Mouse (Mus musculus) gastrocnemius, adult 18-20 months (tissue): ENCODE results near the gene Vsnl1. TPM values are rescaled to one million over a fixed set of nuclear protein-coding genes. Genes with fewer than 3 reads are reported as not detected.

Source experiments
- DNase-seq: peaks from one replicate; pipeline ENCODE4 v3.0.0; 2021; ENCODE audit warnings: low spot score
- total RNA-seq, 2 experiments: library from RNA; stranded (reverse); gene quantifications; 2 replicates each; pipeline ENCODE4 v1.2.3; 2021

The Vsnl1 gene
- total RNA-seq, 2 experiments from 2014 or later = not detected

DNA sequence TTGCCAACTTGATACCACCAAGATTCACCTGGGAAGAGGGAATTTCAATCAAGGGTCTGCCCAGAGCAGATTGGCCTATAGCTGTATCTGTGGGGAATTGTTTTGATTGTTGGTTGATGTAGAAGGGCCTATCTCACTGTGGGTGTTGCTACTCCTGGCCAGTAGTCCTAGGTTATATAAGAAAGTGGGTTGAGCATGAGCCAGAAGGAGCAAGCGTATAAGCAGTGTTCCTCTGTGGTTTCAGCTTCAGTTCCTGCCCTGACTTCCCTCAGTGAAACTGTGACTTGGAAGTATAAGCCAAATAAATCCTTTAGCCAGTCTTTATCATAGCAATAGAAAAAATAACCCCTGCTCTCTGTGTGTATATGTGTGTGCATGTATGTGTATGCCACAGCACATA lies 51.7 kb downstream of the Vsnl1 start:
- no peak for DNase-seq

DNA sequence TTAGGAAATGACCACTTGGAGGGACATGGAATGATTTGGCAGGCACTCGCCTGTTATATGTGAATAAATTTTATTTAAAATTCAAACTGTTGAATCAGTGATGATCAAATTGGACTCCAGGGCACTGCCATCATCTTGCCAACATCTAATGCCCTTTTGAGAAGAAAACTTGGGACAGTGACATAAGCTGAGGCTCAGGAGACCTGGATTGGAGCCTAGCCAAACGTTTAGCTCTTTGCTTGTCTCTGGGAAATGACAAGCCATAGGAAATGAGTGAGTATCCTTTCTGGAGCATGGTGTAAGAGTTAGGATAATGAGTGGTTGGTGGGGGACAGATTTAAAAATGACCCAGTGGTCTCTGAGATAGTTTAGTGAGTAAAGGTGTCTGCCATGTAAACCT lies 57.0 kb downstream of the Vsnl1 start:
- no peak for DNase-seq

DNA sequence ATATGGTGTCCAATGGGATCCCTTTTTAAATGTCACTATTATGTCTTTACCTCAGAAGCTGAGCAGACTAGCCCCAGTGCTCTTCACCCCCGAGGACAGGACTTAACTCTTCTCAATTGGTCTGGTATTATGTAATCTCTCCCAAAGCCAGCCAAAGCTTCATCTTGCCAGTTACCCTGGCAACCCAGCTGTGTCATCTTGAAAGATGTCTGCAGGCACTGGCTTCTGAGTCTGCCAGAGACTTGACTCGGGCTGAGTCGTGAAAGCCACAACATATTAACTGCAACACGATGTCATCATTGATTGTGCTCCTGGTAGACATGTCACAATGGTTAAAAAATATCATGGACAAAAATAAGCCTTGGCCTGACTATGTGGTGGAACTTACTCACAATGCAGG lies 66.4 kb downstream of the Vsnl1 start:
- DNase-seq = peak; percentile 8

DNA sequence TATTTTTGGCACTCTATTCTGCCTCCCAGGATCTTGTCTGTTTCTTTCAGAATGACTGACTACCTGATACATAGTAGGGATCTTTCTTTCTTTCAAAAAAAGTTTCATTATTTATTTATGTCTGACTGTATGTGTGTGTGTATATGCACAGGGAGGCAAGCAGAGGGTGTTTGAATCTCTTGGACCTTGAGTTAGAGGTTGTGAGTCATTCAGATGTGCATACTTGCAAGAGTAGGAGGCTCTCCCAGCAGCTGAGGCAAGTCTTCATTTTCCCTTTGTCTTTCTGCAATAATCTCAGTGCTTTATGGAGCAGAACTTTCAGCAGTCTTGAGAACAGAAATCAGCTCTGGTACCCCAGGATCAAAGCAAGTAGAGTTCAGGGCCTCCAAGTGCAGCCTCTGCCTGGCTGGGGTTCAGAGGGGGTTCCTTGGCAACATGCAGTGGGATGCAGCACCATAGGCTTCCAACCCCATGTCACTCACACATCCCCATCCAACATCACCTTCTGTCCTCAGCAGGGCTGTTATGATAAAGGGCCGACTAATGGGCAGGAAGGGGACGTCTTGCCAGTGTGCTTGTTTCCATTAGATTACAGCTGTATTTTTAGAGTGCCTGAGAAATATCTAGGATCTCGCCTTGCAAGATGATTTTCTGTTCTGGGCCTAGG lies 69.2 kb downstream of the Vsnl1 start:
- no peak for DNase-seq

DNA sequence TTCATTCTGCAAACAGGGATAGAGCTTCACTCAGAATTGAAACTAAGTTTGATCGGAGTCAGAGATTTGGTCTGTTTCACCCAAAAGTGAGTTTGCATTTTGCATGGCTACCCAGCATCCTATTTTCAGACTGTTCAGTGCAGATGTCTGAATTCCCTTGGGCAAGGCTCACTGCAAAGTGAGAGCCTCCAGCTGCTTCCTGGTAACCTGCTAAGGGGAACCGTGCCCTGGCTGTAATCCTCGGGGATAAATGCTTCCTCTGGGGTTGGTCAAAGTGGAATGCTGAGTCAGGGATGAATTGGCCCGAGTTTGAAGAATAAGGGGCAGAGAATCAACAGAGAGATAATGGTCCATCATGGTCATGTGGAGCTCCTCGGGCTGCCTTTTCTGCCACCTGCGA lies 71.5 kb downstream of the Vsnl1 start:
- no peak for DNase-seq

DNA sequence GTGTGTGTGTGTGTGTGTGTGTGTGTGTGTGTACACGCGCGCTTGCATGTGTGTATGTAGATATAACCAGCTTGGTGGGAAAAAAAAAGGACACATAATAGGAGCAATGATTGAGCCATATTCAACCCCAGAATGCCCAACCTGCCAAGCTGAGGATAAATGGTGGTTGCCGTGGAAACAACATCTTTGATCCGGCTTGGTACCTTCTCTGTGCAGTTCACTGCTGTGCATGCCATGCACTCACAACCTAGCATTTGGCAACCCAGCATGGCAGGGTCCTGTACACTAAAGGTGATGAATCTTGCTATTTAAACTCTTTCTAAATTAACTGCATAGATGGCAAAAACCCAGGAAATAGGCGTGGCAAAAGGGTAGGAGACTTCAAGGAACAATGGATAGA lies 74.0 kb downstream of the Vsnl1 start:
- DNase-seq = no peak

DNA sequence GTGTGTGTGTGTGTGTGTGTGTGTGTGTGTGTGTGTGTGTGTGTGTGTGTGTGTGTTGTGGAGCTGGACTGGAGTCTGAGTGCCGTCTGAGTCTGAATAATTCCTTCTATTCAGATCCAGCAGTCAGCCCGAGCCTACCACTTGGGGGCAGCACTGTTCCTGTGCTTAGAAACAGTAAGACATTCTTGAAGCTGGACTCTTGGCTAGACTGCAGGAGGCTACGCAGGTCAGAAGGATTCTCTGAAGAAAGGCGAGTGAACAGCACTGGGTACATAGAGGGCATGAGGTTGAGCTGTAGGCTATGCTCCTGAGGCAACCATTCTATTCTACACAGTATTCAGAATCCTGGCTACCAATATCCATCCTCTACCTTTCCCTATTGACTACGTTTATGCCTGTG lies 85.5 kb downstream of the Vsnl1 start:
- DNase-seq = peak; percentile 64

DNA sequence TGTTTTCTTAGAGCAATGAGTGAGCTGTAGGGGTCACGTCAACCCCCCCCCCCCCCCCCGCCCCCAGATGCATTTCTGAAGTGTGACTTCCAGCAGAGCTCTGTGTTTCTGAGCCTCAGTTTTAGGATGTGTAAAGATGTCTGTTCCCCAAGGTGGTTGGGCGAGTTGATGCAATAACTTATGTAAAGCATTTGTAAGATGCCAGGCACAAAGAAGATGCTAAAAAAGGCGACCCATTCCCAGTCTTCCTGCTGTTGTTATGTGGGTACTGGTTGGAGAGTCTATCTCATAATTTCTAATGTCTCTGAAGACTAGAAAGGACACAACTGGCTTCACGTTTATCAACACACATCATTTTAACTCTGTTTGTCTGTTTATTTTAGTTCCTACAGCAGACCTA lies 86.5 kb downstream of the Vsnl1 start:
- DNase-seq = no peak

DNA sequence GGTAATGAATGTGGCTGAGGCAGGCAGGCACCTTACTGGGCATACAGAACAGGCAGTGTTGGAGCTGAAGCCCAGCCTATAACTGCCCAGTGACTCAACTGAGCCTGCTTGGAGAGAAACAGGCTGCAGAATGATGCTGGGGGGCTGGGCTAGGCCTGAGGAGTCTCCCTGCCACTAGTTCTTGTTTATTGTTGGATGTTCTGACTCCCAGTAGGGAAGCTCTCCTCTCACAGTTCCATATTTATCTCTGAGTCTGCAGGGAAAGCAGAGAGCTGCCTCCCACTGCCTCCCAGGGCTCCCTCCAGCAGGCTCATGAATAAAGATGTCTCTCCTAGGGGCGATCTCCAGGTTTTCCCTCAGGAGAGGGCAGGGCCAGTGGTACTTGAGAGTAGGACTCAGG lies 88.0 kb downstream of the Vsnl1 start:
- DNase-seq = no peak

DNA sequence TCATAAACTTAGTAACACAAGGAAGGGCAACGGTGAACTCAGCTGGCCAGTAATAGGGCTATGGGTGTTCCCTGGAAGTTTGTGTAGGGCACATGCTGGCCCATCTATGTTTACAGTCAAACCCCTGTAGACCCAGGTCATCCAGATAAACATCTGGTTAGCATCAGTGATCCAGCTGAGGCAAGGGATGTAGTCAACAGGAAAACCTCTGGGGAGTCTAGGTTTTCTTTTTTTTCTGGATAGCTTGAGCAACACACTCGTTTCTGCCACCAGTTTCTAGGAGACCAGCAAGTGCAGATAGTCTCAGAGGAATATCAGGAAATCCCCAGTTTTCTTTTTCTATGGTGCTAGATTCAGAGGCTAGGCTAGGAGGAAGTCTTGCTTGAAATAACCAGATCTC lies 90.5 kb downstream of the Vsnl1 start:
- peak; percentile 58 for DNase-seq

DNA sequence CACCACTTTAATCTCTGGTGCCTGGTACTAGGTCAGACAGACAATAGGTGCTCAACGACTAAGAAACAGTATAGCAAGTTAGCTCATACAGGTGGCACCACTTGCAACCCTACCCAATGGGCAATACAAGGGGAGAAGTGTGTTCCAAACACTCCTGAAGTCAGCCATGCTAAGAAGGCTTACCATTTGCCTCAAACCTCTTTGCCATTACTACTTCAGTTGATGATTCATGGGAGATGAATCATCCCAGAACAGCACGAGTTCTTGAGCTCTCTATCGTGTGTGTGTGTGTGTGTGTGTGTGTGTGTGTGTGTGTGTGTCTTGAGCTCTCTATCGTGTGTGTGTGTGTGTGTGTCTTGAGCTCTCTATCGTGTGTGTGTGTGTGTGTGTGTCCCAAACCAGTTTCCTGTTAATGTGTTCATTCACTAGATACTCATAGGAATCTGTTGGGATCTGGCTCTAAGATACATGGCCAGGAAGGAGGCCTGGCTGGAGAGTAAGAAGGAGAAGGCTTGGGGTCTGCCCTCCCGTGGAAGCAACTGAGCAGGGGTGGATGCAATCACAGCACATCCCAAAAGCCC lies 94.3 kb downstream of the Vsnl1 start:
- DNase-seq = no peak

DNA sequence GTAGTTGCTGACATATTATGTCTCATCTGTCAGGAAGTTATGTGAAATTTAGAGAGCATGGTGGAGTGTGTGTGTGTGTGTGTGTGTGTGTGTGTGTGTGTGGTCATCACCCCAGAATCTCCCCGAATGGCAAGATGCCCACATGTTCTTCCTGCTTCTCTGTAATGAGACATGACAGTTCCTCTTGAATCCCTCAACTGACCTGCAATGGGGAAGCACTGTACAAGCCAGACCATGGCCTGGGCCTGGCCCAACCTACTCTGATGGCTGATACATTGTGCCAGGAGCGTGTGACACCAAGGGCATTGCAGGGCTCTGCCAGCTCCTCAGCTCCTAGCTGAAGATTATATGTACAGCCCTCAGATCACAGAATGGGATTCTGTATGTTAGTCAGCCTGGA lies 98.2 kb downstream of the Vsnl1 start:
- no peak for DNase-seq

DNA sequence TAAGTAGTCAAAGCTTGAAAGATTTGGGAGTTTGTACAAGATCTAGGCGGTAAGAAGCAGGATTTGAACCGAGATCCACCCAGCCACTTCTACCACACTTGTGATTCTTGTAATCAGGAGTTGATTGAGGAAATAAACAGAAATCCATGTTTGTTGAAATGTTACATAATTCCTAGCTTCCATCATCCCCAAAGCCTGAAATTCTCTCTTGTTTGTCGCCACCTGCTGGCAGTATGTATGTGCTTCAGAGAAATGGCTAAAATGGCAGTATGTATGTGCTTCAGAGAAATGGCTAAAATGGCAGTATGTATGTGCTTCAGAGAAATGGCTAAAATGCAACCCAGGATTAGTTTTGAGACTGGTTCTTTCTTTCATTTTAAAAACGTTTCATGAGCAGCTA lies 99.6 kb downstream of the Vsnl1 start:
- peak; percentile 56 for DNase-seq

DNA sequence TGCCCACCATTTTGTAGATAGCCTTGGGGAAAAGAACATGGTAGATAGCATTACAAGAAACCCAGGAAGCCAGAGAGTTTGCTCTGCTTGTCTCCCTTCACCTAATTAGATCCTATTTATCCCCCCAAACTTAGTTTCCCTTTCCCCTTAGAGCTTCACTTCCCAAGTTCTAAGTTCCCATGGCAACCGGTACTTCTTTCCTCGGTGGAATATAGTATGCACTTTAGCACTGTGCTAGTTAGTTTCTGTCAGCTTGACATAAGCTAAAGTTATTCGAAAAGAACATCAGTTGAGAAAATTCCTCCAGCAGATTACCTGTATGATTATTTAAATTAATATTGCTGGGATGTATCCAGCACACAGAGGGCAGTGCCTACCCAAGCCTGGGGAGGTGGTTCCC lies 109.9 kb downstream of the Vsnl1 start:
- no peak for DNase-seq

DNA sequence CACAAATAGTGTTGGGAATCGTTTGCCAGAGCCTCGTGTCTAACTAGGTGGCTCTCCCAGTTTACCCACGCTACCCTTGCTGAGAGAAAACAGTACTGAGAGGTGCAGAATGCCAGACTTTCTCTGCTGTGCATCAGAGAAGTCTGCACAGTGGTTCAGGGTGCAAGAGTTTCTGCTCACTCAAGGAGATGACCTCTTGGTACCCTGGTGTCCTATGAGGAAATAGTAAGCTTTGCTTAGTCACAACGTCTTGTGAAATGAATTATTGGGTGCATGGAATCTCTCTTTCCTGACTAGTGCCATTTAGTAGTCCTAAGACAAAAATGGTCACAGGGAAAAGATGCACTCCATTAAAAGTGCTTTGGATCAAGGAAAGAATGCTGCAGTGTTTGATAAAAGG lies 111.9 kb downstream of the Vsnl1 start:
- no peak for DNase-seq

DNA sequence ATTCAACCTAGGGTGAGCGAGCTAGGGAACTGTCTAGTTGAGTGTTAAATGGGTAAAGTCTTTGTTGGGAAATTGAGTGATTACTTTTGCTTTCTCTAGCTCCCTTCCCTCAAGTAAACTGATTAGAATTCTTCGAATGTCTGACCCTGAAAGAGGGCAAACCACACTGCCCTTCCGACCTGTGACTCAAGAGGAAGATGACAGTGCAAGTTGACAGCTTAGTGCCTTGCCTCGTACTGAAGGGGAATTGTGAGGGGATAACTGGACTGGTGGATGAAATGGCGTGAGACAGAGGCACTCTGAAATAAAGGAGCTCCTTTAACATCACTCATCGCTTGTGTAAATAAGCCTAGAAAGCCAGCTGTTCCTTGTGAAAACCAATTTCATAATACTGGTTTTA lies 118.7 kb downstream of the Vsnl1 start:
- no peak for DNase-seq

DNA sequence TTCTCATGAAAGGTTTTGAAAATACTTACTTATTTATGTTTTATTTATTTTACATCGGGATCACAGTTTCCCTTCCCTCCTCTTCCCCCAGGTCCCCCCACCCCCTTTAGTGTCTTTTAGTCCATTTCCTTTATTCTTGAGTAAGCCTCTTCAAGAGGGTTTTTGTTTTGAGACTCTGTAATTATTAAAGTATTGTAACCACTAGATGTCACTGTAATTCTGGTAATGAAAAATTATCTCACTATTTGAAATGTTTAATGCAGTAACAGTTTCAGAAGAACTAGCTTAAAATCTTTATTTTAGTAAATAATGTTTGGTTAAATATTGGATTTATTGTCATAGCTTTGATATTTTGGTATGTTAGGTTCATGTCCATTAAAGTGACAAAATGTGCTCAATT lies 122.6 kb downstream of the Vsnl1 start:
- no peak for DNase-seq

DNA sequence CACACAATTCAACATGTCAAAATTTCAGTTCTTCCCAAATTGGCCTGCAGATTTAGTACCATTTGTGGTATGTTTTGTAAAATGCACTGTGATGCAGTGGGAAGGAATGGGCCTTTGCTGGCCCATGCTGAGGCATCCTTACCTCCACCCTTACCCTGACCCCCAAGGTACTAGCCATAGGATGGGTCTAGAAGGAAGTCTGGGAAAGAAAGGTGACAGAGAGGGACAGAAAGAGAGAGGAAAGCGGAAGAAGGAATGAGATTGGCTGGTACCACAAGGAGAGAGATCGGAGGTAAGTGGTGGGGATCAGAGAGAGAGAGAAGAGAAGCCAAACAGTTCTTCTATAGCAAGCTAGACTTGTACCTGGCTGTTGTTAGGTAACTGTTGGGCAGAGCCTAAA lies 125.3 kb downstream of the Vsnl1 start:
- DNase-seq = no peak

DNA sequence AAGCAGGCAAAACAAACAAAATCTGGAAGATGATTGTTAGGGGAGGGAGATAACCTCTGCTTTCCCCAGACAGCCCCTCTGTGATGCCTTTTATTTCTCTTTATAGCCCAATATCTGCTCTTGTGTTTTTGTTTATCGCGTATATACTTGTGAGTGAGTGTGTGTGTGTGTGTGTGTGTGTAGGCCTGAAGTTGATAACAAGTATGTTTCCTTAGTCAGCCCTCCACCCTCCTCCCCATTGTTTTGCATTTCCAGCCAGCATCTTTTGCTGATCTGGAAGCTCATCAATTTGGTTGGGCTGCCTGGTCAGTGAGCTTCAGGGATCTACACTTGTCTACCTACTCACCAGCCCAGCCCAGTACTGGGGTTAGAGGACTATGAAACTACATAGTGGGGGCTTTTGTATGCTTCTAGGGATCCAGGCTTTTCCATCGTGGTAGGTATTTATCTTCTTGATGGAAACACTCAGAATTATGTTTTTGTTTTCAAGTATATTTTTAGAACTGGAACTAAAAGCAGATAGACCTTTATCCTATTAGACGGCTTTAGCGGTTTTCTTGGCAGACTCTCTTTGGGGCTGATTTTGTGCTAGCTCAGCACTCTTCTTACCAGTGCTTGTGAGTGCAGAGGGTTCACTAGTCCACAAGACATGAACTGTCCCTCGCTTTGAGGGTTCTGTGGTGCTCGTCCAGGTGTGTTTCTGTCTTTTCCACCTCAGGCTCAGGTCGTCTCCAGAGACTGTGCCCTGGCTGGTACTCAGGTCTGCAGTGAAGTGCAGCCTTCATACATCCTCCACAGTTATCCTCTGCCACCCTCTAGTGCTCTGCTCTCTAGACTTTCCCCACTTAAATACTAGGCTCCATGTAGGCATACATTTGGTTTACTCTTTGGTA lies 129.4 kb downstream of the Vsnl1 start:
- no peak for DNase-seq

DNA sequence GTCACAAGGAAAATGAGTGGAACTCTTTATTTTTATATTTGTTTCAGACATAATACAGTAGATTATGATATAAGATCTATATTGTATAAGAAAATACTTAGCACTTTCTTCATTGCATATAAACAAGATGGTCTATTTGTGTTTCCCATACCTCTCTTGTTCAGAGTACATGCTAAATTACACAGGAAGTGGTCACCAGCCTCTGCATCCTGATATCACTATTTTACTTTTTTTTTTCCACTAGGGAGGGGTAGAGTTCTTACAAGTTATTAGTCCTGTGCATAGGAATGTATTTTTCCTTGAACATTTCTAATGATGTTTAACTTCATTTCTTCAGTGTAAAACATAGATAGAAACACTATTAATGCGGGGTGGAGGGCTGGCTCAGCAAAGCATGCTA lies 135.6 kb downstream of the Vsnl1 start:
- DNase-seq = no peak

DNA sequence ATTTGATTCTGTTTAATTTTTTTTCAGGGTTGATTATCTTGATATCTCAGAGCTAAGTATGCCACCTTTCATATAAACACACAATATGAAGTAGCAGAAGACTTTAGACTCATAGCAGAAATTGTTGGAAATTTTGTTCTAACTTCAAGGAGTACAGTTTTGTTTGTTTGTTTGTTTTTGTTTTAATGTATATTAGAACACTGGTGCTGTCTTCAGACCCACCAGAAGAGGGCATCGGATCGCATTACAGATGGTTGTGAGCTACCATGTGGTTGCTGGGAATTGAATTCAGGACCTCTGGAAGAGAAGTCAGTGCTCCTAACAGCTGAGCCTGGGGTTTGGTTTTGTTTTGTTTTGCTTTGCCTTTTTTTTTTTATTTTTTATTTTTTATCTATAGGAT lies 150.0 kb downstream of the Vsnl1 start:
- no peak for DNase-seq

DNA sequence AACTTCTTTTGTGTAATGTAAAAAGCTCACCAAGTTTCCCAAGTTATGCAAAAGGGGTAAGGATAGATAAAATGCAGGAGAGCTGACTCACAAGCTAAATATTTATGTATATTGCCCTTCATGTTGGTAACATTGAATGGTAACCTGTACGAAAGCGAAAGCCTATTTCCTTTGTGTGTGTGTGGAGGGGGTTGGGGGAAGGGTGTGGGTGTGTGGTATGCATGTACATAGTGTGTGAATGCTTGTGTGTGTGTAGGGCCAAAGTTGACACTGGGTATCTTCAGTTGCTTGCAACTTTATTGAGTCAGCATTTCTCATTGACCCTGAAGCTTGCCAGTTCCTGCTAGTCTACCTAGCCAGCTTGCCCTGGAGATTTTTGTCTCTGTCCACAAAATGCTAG lies 154.8 kb downstream of the Vsnl1 start:
- DNase-seq = no peak

DNA sequence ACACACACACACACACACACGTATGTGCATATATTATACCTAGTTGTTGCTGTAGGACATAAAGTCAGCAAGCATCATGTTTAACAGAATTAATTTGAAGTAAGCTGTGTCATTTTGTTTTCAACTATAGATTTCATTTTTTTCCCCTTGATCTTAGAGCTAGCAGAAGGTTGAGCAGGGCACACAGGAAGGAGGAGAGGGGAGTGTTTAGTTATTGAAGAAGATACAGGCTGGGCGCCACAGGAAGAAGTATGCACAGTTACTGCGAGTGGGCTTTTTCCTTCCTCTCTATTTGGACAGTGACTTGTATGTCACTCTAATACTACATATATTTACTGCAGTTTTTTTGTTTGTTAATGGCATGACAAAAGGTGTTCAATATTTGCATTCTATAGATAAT lies 156.5 kb downstream of the Vsnl1 start:
- DNase-seq = no peak
